Mouse (Mus musculus) forelimb bud, embryonic 11.5 days (tissue): ENCODE data around the gene Zswim7.

Experiments
- DNase-seq: peaks from one replicate; pipeline ENCODE4 v3.0.0-alpha.2; 2012; ENCODE audit warnings: low read depth, low spot score

Zswim7 gene

DNA sequence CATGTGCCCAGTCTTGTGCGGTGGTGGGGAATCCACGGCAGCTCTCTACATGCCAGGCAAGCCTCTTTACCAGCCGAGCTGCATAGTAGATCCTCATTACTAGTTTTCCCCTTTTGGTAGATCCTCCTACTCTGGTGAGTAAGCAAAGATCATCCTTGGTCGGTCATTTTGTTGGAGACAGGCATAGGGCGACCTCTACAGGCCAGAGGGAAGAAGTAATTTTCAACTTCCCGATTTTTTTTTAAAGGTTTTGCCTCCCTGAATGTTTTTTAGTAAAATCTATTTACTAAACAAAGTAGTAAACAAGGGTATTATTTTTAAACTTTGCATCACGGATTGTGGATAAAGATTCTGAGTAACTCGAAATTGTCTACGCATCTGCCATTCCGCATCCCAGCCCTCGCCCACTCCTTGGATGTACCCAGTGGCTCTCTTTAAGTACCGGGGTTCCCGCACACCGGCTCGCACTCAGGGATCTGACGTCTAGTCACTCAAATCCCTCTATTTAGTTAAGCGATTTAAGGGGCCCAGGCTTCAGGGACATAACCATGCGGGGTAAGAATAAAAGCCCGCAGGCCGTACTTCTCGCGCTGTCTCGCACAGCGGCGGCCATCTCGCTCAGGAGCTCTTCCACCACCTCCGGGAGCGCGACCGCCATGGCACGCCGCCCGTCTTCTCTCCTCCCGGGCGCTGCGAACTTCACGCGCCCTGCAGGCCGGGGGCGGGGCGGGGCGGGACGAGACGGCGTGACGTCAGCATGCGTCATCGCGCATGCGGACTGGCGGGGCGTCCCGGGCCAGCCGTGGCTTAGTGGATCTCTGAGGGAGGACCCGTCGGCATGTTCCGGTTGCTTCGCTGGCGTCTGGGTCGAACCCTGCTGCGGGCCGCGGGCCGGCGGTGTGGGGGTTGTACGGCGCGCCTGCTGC lies at the start of gene Zswim7, which contains the start of gene Ttc19:
TSS of gene Zswim7 (minus strand) at position 701 of the 926 bp plus-strand sequence.
TSS of gene Ttc19 (plus strand) at position 799 of the 926 bp plus-strand sequence.
- DNase-seq = peak; percentile 88

GRCm38 (mm10) chr11:62323659-62324058 lies 42.5 kb upstream of the Zswim7 start:
- no peak for DNase-seq

DNA sequence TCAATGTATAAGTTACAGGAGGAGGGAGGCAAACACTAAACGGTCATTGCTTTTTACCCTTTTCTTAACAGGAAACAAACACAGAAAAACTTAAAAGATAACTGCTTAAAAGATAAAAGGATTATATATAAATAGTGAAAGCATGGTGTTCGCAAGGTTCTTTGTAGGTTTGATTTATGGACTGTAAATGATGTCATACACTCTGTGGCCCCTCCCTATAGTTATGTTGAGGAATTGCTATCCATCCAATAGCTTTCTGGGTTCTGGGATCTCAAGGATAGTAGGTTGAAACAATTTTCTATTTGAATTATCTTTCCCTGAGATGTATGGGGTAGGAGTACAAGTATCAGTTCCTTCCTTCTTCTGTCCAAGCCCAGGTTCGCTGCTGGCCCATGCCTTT lies 38.9 kb upstream of the Zswim7 start:
- no peak for DNase-seq

DNA sequence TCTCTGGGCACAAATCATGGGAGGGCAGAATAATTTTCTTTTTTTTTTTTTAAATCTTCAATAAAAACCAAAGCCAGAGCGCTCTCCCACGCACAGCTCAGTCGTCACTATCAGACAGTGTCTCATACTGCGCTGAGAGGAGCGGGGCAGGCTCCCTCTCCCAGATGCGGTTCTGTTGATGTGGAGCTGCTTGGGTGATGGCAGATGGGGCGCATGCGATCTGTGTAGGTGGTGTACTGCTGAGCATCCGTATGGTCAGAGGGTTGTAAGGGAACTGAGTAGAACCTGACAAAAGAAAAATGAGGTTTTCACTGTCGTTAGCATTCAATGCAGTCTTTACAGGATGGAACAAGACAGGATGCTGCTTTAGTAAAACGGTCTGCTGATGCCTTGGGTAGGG lies 36.6 kb upstream of the Zswim7 start:
- no peak for DNase-seq

GRCm38 (mm10) chr11:62314984-62315383 lies 33.8 kb upstream of the Zswim7 start:
- no peak for DNase-seq

DNA sequence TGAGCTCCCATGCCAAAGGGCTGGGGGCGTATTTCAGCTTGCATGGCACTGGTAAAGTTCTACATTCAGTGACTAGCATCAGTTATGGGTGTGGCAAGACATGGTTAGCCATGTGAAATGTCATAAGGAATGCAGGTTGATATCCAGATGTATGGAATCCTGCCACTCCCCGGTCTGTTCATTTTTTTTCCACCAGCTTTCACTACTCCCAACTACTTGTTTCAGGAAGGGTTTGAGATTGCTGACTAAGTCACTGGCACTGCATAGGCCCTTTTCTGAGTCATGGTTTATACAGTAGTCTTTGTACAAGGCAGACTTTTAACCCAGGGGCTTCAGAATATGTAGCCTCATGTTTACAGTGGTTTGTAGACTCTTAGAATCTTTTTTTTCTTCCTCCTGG lies 28.1 kb upstream of the Zswim7 start:
- DNase-seq = no peak

GRCm38 (mm10) chr11:62305866-62306265 lies 24.7 kb upstream of the Zswim7 start:
- no peak for DNase-seq

- DNase-seq = no peak
Observed at GRCm38 (mm10) chr11:62298883-62299282, 17.7 kb upstream of the Zswim7 start.

- DNase-seq = no peak
Observed at GRCm38 (mm10) chr11:62294121-62294520, 12.9 kb upstream of the Zswim7 start.

DNA sequence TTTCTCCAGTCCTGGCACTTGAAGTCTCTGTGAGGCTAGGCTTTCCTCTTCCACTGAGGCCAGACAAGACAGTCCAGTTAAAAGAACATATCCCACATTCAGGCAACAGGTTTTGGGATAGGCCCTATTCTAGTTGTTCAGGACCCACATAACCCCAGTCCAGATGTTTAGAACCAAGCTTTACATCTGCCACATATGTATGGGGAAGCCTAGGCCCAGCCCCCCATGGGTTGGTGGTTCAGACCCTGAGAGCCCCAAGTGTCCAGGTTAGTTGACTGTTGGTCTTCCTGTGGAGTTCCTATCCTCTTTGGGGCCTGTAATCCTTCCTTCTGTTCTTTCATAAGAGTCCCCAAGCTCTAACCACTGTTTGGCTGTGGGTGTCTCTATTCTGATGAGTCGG lies 6.5 kb upstream of the Zswim7 start:
- DNase-seq = no peak

GRCm38 (mm10) chr11:62285020-62285419 lies 3.8 kb upstream of the Zswim7 start:
- DNase-seq = no peak

- DNase-seq = peak; percentile 29
Observed at GRCm38 (mm10) chr11:62284020-62284419, 2.8 kb upstream of the Zswim7 start.

DNA sequence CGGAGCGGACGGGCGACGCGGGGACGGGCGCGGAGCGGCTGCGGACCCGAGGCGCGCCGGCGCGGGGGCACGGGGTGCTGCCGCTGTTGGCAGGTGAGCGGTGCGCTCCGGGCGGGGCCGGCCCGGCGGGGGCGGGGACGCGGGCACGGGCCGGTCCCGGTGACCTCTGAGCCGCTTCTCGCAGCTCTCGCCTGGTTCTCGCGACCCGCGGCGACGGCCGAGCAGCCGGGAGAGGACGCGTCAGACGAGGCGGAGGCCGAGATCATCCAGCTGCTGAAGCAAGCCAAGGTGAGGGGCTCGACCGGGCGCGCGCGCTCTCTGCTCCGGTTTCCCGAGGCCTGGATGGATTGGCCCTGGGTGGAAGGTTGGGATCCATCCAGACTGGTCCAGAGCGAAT lies 424 bp upstream of the Zswim7 start:
- peak; percentile 45 for DNase-seq

- DNase-seq = peak; percentile 80
Observed at GRCm38 (mm10) chr11:62278027-62278426, 3.1 kb downstream of the Zswim7 start.

DNA sequence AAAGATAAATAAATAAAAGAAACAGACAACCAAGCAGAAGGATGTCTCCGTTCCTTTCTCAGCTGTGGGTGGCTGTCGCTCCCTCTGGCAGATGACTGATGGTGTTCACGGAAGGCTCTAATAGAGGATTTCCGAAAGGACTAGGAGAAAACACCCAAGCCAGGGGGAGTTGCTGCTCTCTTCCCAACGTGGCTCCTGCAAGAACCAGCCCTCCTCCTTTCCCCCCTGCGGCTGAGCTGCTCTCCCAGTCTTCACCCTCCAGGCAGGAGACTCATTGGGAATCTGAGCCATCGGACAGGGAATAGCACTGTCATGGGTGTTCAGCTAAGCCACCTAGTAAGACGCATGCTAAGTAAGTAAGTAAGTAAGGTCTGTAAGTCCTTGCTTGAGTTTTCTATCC lies 4.1 kb downstream of the Zswim7 start:
- no peak for DNase-seq

DNA sequence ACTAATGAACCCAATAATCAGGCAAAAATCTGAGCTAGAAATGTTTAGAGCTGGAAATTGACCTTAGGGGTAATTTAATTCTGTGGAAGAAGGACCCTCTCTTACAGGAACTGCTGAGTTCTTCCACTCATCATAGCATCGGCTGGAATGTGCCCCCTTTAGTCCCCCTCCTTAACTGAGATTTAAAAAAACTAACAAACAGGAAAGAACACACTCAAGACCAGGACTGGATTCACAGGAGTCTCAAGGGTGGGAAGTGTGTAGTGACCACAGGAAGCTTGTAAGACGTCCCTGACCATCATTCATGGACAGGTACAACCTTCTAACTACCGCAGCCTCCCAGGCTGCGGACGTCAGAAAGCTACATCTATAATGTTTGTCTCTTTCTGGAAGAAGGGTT lies 10.3 kb downstream of the Zswim7 start:
- no peak for DNase-seq

DNA sequence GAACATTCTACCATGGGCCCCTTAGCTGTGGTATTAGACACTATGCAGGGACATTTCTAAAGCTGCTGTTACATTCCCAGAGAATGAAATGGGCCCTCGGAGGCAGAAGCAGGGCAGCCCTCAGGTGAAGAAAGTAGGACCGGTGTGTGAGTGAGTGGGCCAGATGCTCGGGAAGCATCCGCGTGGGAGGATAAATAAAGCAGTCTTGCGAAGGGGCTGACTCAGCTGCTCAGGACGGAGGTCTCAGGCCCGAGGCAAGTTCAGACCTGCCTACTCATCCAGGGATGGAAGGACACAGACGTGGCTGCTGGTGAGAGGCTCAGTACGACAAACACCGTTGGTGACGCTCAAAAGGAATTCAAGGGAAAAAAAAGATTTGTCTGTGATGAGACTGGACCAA lies 12.1 kb downstream of the Zswim7 start:
- DNase-seq = no peak

DNA sequence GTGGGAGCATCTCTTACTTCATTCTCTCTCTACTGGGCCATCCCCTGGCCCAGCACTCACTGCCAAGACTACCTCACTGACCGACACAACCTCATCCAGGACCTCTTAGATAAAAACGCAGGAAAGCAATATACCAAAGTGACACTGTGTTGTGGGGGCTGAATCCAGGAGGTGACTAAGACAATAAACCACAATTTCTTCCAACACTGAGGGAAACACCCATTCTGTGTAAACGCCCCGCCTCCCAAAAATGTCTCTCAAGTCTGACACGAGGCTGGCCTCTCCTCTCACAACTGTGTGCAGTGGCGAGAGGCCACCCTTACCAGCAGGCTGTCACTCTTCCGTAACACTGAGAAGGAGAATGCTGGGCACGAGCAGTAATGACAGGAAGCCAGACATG lies 12.8 kb downstream of the Zswim7 start:
- DNase-seq = no peak

GRCm38 (mm10) chr11:62266466-62267214 lies 14.5 kb downstream of the Zswim7 start:
- no peak for DNase-seq

DNA sequence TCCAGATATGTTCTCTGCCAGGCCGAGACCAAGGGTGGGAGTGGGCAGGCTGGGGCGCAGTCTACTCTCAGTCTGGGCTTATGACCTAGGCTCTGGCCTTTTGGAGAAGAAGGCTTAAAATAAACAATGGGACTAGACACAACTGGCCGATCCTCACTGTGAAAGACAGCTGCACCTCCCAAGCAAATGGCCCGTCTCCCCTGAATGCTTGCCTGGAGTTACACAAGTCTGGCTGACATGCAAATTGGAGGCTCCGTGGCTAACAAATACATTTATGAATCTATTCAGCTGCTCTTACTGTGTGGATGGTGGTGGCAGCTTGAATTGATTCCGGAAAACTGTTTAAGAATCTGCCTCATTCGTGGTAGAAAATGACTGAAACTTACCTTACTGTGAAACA lies 15.5 kb downstream of the Zswim7 start:
- DNase-seq = no peak

DNA sequence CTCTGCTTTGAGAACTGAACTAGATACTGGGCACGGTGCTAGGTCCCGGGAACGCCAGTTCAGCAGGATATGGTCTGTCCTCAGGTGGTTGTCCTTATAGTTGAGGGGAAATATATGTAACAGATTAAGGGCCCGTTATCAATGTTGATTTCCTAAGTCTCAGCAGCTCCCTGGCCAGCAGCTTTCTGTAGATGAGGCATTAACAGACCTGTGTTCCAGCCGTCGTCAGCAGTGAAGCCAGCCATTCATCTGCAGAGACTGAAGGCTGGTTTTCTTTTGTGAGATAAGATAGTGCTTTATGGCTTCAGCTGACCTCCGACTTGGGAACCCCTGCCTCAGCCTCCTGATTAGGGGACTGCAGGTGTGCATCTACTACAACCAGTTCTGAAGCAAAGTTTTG lies 17.2 kb downstream of the Zswim7 start:
- no peak for DNase-seq

GRCm38 (mm10) chr11:62263599-62263998 lies 17.6 kb downstream of the Zswim7 start:
- DNase-seq = no peak

DNA sequence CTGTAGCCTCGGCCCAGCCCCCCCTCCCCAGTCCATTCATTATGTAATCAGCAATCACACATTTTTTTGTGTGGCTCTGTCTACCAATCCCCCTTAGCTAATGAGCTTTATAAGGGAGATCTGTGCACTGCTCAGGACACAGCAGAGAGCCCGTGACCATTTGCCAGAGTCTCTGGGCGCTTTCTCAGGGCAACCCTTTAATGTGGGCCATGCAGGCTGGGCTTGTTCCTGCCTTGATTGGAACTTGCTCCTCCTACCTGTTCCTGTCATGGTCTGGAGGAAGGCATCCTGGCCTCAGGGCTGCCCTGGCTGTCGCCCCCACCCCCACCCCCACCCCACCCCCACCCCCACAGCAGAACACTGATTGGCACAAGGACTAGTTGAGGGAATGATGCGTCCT lies 22.0 kb downstream of the Zswim7 start:
- DNase-seq = no peak
